Mouse (Mus musculus) G1E-ER4 (cell line): ENCODE results near the gene Stk11. TPM values are rescaled to one million over a fixed set of nuclear protein-coding genes. Genes with fewer than 3 reads are reported as not detected.

Experiments used
- GATA1 ChIP-seq: IDR thresholded peaks from one replicate; pipeline ENCODE4 v1.8.0; 2012; ENCODE audit warnings: low read length, inconsistent platforms
- polyA plus RNA-seq: library from polyadenylated mRNA; stranded (reverse); fragments of >175 nt; gene quantifications from 2 replicates; pipeline ENCODE4 v1.2.3, GENCODE M21; 2012

Stk11 gene
- polyA plus RNA-seq, result 140 and 143 TPM in 2 replicates

- TF ChIP-seq GATA1, result no peak
These were observed at the start of gene Stk11 for GRCm38 (mm10) chr10:80115290-80115943. Stk11 (plus strand) TSS chr10:80115803.

DNA sequence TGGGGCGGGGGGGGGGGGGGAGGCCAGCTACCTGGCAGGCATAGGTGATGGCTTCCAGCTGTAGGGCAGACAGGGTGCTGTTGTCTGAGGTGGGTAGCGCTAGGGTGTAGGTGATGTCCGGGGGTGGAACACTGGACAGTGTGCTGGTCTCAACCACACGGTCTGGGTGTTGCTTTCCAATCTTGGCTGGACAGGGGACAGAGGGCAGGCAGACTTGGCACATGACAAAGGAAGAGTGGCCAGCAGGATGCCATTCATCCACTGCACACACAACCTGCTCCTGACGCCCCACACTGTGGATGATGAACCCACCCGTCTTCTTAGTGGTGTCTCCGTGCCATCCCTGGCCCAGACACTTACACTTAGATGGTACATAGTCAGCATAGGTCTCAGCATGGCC, 46.4 kb upstream of the Stk11 start:
- TF ChIP-seq GATA1, result no peak

DNA sequence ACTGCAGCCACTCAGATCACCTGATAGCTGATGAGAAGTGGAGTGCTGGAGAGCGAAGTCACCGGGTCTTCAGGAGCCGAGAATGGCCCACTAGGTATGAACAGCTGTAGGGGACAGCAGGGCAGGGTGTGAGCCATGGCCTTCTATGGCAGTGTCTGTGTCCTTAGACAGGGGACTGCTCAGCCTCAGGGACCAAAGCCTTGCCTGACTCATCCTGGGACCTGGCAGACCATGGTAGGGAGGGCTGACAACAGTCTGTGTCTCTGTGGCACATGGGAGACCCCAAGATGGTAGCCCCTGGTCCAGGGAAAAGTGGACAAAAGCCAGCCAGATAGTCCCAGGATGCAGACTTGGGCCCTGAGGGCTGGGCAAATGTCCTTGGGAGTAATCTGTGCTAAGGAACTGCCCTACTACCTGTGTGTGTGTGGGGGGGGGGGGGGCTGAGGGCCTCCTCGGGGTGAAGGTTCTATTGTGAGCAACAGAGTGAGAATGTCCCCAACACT, 45.6 kb upstream of the Stk11 start:
- no peak for TF ChIP-seq GATA1

GRCm38 (mm10) chr10:80070837-80071515, 44.6 kb upstream of the Stk11 start:
- no peak for TF ChIP-seq GATA1

- no peak for TF ChIP-seq GATA1
These were observed 44.1 kb upstream of the Stk11 start for GRCm38 (mm10) chr10:80071516-80071900.

GRCm38 (mm10) chr10:80072623-80073489, 42.7 kb upstream of the Stk11 start:
- no peak for TF ChIP-seq GATA1

DNA sequence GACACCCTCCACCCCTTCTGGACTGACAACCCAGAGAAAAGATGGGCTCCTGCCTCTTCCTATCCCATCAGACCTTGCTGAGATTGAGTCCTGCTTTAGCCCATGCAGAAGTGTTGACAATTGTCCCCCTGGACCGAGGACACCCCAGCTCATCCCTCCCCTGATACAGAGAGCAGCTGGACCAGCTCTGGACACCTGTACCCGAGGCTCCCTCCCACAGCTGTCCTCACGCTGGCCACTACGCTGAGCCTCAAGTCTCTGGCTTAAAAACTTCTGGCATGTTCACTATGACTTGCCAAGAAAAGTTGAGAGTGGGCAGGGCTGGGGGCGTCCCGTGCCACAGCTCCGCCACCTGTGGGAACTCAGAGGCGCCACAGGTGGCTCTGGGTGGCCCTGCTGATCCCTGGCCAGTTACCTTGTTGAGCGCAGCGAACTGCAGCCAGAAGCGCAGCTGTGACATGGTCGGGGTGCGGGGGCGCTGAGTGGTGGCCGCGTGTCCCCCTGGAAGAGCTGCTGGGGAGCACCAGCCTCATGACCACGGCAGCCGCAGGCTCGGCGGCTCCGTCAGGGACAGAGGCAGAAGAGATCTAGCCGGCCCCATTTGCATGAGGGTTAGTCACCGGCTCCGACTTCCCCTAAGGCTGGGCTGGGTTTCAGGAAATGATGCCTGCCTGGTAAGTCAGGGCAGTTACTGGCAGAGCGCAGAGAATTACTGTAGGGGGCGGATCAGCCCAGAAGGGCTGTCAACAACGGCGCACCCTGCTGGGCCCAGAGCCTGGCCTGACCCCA, 40.6 kb upstream of the Stk11 start:
- no peak for TF ChIP-seq GATA1

DNA sequence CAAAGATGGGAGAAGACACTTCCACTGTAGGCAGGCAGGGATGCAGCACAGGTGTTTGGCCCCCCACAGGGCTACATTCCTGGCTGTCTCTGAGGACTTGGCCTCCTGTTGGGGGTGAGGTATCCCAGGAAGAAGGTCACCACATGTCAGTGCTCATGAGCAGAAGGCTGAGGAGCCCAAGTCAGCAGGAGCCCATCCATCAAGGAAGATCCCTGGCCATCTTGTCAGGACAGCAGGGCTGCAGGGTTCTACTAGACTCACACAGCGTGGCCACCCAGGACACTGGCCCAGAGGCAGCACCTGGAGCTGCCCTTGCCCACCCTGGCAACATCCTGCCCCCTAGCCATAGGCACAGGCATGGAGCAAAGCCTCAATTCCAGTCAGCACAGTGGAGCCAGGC, 39.7 kb upstream of the Stk11 start:
- no peak for TF ChIP-seq GATA1

DNA sequence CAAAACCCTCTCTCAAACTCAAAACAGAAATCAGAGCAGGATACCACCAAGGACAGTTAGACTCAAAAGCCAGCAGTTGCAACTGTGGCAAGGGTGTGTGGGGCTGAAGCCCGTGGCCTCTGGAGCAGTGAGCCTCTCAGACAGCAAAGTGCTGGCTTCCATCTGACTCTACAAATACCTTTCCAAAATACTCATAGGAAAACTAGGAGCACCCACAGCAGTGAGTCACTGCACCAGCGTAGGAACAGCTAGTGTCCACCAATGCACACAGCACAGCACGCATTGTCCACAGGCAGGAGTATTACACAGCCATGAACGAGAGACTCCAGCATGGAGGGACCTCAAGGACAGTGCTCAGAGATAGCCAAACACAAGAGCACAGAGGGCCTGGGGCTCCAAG, 39.2 kb upstream of the Stk11 start:
- no peak for TF ChIP-seq GATA1

DNA sequence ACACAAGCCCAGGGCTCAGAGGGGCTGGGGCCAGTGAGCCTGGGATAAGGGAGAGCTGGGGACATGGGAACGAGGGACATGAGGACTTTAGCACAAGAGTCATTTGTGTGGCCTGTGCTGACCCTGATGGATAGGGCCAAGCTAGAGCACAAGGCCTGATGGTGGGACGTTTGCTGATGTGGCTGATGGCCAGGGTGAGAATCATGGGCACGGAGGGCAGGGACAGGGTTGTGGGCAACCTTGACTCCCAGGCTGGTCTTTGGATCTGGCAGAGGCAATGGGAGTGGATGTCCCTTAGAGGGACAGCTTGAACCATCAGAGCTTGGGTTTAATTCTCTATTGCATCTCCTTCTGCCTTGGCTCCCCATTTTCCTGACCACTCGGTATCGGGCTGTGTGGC, 38.3 kb upstream of the Stk11 start:
- TF ChIP-seq GATA1, result no peak

DNA sequence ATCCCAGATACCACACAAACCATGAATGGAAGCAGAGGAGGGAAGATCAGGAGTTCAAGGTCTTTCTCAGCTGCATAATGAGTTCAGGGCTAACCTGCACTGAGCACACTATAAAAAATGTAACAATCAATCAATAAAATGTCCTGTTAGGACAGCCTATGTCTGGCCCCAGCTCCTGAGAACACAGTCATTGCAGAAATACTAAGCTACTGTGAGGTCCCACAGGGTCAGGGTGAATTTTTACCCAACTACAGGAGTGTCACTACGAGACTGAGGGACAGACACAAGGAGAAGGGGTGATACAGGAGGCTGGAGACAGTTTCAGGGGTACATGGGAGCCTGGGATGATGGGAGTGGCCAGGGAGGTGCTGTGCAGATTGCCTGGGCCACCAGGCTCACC, 37.2 kb upstream of the Stk11 start:
- no peak for TF ChIP-seq GATA1

- no peak for TF ChIP-seq GATA1
These were observed 35.1 kb upstream of the Stk11 start for GRCm38 (mm10) chr10:80080396-80081070.

DNA sequence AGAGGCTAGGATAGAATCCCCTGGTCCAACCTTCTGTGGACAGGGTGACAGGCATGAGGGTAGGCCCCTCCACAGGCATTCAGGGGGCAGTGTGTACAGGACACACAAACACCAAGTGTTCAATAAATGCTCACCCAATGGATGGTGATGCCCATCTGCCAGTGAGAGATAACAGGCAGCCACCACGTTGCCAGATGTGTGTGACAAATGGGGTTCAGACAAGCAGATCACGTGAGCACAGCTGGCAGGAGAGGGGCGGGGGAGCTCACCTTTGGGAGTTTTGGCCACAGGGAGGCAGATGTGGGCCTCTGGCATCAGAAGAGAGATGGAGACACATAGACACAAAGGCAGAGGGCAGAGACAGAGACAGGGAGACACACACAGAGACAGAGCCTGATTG, 34.5 kb upstream of the Stk11 start:
- TF ChIP-seq GATA1, result no peak

DNA sequence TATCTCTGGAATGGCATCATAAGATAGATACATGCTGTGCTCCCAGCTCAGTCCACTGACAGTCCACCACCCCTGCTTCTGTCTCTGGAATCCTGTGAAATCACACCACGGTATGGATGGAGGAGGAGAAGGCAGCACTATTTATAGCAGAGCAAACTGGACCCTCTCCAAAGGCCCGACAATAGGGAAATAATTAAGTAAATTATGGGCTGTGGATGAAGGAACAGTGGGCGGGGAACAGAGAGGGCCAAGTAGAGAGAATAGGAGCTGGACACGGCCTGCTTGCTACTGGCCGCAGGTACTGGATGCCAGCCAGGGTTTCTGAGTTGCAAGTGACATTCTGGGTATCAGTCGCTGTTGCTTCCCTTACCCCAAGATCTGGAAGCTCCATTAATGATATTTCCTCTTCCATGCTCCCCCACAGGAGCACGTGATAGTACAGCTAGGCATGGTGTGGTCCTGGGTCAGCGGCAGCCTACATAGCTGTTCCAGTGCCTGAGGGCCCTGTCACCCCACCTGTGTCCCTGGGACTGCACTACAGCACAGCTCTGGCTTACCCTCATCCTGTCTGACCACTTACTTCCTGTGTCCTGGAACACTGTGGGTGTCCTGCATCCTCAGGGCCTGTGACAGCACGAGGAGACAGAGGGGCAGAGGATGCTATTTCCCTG, 30.7 kb upstream of the Stk11 start:
- TF ChIP-seq GATA1, result no peak

- TF ChIP-seq GATA1, result no peak
These were observed 28.8 kb upstream of the Stk11 start for GRCm38 (mm10) chr10:80086847-80087246.
